Mouse (Mus musculus) limb, embryonic 14.5 days (tissue): ENCODE measurements around the gene Edem2. TPM values are rescaled to one million over a fixed set of nuclear protein-coding genes. Genes with fewer than 3 reads are reported as not detected.

Experiments used
- ATAC-seq: fragments of 200-750 bp; cut with Nextera tagmentation; 2 replicates; pipeline ENCODE4 v1.8.0; 2017; ENCODE audit warnings: low read depth, moderate number of reproducible peaks, moderate TSS enrichment; ENCODE audit not compliant: low FRiP score
- DNase-seq: peaks from one replicate; pipeline ENCODE4 v3.0.0-alpha.2; 2015; ENCODE audit warnings: low spot score
- H3K27ac ChIP-seq: fragments of 300-500 bp; sonication (generic); replicated peaks from 2 replicates; pipeline ENCODE4 v1.5.1; 2014; ENCODE audit warnings: low read depth, mild to moderate bottlenecking, low read length, moderate library complexity, mixed read lengths
- H3K27me3 ChIP-seq: fragments of 300-500 bp; sonication (generic); 2 replicates; pipeline ENCODE4 v1.6.1; 2014; ENCODE audit warnings: low read length, mixed read lengths; ENCODE audit not compliant: control insufficient read depth, insufficient read depth
- H3K36me3 ChIP-seq: fragments of 300-500 bp; sonication (generic); 2 replicates; pipeline ENCODE4 v1.6.1; 2014; ENCODE audit warnings: mild to moderate bottlenecking, low read length, moderate library complexity, mixed read lengths; ENCODE audit not compliant: control insufficient read depth, insufficient read depth
- H3K4me1 ChIP-seq: fragments of 300-500 bp; sonication (generic); 2 replicates; pipeline ENCODE4 v1.6.1; 2014; ENCODE audit warnings: antibody characterized with exemption, low read length, mixed read lengths; ENCODE audit not compliant: control insufficient read depth, insufficient read depth
- H3K4me2 ChIP-seq: fragments of 300-500 bp; sonication (generic); replicated peaks from 2 replicates; pipeline ENCODE4 v1.6.1; 2014; ENCODE audit warnings: low read depth, mild to moderate bottlenecking, low read length, moderate library complexity; ENCODE audit not compliant: severe bottlenecking
- H3K4me3 ChIP-seq: fragments of 300-500 bp; sonication (generic); replicated peaks from 2 replicates; pipeline ENCODE4 v1.5.1; 2014; ENCODE audit warnings: low read length
- H3K9ac ChIP-seq: fragments of 300-500 bp; sonication (generic); 2 replicates; pipeline ENCODE4 v1.6.1; 2014; ENCODE audit warnings: mild to moderate bottlenecking, low read depth, low read length, moderate library complexity; ENCODE audit not compliant: severe bottlenecking
- H3K9me3 ChIP-seq: fragments of 300-500 bp; sonication (generic); 2 replicates; pipeline ENCODE4 v1.6.1; 2016; ENCODE audit warnings: low read length; ENCODE audit not compliant: control insufficient read depth
- POLR2A ChIP-seq: fragments of 200-500 bp; IDR thresholded peaks from 2 replicates; pipeline ENCODE4 v1.8.0; 2012; ENCODE audit warnings: inconsistent platforms, mild to moderate bottlenecking, moderate library complexity, borderline replicate concordance; ENCODE audit not compliant: insufficient read depth, insufficient read length; ENCODE audit errors: extremely low read depth
- WGBS: fragments of 180-500 bp; shearing (Covaris S2); extraction: QIAGEN DNeasy Blood & Tissue Kit; methylation state at CpG from one replicate; pipeline ENCODE4 v1.1.7; 2014; 5-methylcytosine and 5-hydroxymethylcytosine counted together
- polyA plus RNA-seq, 2 experiments: library from polyadenylated mRNA; depleted of rRNA in 1 of 2; stranded (reverse) in 1 of 2; unstranded in 1 of 2; fragments of >200 nt; fragmentation: Nextera tagmentation in 1 of 2; extraction: Ambion mirVana in 1 of 2; gene quantifications; 2 replicates each; pipeline versions ENCODE4 v1.2.1 to v1.2.3; 2012 to 2014

The Edem2 gene
- polyA plus RNA-seq, 2 experiments, result 35.0 to 36.1 TPM

DNA sequence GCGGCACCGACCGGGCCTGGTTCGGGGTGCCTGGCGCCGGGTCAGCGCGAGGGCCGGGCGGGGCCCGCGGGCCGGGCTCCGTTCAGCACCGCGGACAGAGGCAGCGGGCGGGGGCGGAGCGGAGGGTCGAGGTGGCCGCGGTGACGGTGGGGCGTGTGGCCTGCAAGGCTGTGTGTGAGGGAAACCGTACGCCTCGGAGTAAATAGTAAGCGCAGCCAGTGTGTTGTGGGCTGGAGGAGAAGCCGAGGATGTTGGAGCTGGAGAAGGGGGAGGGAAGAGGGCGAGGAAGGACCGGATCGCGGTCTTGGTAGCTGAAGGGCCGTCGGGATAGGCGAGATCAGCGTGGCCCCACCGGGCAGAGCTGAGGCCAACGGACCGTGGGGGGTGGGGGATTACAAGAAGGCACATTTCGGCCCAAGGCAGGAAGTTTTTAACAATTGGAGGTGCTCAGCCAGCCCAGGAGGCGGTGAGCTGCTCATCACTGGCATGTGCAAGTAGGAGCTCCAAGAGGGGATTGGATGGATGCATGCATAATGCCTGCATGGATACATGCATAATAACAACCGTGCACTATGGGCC is 46.5 kb upstream of the Edem2 start:
- TF ChIP-seq POLR2A, result no peak
- peaks cover 43% of the 10 kb centered on the region for H3K27me3 ChIP-seq
- no peak overlapping the region for H3K9ac ChIP-seq
- H3K9me3 ChIP-seq, result no peaks in the 10 kb centered on the region
- peak overlapping the region; percentile 38 for H3K4me3 ChIP-seq
- peak overlapping the region; percentile 89 for H3K4me2 ChIP-seq
- WGBS, result 3% methylated on average over 39 of the region's 44 CpGs
- H3K27ac ChIP-seq, result no peak overlapping the region
- peak; percentile 77 for ATAC-seq
- H3K36me3 ChIP-seq, result no peaks in the 10 kb centered on the region
- DNase-seq, result peak; percentile 38
- H3K4me1 ChIP-seq, result 0 out of 2 replicates have a peak, but pooled peaks cover 3% of the 10 kb centered on the region

GRCm38 (mm10) chr2:155774927-155775684 is 45.8 kb upstream of the Edem2 start, which contains the start of gene Mmp24:
TSS of gene Mmp24 (plus strand) at chr2:155775342.
- ATAC-seq, result no peak

GRCm38 (mm10) chr2:155774261-155774926 is 45.1 kb upstream of the Edem2 start:
- TF ChIP-seq POLR2A, result no peak
- no peak for ATAC-seq
- no peak for DNase-seq
- no peak overlapping the region for H3K27ac ChIP-seq
- H3K9me3 ChIP-seq, result no peaks in the 10 kb centered on the region
- H3K9ac ChIP-seq, result no peak overlapping the region
- H3K4me1 ChIP-seq, result 0 out of 2 replicates have a peak, but pooled peaks cover 3% of the 10 kb centered on the region
- no peaks in the 10 kb centered on the region for H3K36me3 ChIP-seq
- 58% methylated on average over 11 of the region's 11 CpGs for WGBS
- peak overlapping the region; percentile 31; the same call in 1 of the 2 replicates for H3K4me3 ChIP-seq
- peaks cover 43% of the 10 kb centered on the region for H3K27me3 ChIP-seq
- no peak overlapping the region for H3K4me2 ChIP-seq

More at GRCm38 (mm10) chr2:155774927-155775684, 45.8 kb upstream of the Edem2 start, which contains the start of gene Mmp24:
- Histone ChIP-seq H3K9ac (no peak within 1 kb of the TSS), H3K4me2 (peak within 1 kb of the TSS; percentile 89), H3K9me3 (no peaks in the 10 kb centered on the region), H3K4me3 (peak within 1 kb of the TSS; percentile 38), H3K27ac (no peak within 1 kb of the TSS), H3K4me1 (0 out of 2 replicates have a peak, but pooled peaks cover 3% of the 10 kb centered on the region), H3K27me3 (peaks cover 43% of the 10 kb centered on the region), H3K36me3 (no peaks in the 10 kb centered on the region)
- TF ChIP-seq POLR2A, result no peak
- DNase-seq, result no peak
- WGBS, result 5% methylated on average over 34 of the region's 100 CpGs

DNA sequence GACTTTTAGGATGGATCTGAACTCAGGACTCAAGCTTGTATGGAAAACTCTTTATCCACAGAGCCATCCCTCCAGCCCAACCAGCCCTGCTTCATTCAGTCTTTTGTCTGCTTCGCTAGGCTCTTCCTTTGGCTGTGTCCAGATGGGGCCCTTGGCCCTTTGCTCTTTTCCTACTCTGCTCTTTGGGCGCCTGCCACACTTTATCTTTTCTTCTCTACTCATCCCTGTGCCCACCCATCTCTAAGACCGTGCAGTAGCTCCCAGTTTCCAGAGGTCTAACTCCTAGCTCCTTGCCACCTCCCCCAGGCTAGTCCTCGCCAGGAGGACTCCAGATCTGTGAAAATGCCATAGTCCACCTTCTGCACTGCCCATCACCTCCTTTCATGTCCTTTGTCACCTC is 44.4 kb upstream of the Edem2 start:
- TF ChIP-seq POLR2A, result no peak
- 61% methylated on average over 4 of the region's 4 CpGs for WGBS
- H3K27me3 ChIP-seq, result peaks cover 43% of the 10 kb centered on the region
- H3K9me3 ChIP-seq, result no peaks in the 10 kb centered on the region
- H3K9ac ChIP-seq, result no peak overlapping the region
- H3K4me1 ChIP-seq, result 0 out of 2 replicates have a peak, but pooled peaks cover 3% of the 10 kb centered on the region
- no peak for DNase-seq
- H3K4me3 ChIP-seq, result no peak overlapping the region
- no peak for ATAC-seq
- no peak overlapping the region for H3K4me2 ChIP-seq
- H3K36me3 ChIP-seq, result no peaks in the 10 kb centered on the region
- no peak overlapping the region for H3K27ac ChIP-seq
